Mouse (Mus musculus): ENCODE data around the gene Napsa. TPM values are rescaled to one million over a fixed set of nuclear protein-coding genes. Genes with fewer than 3 reads are reported as not detected.

The Napsa gene
- polyA plus RNA-seq, 1 experiment: 5.3 TPM

GRCm38 (mm10) chr7:44596051-44596450 is 23.9 kb downstream of the Napsa start:
- no peak for DNase-seq (ENCODE audit: low spot score)

GRCm38 (mm10) chr7:44596996-44597538 is 24.9 kb downstream of the Napsa start:
- no peak for DNase-seq (ENCODE audit: low spot score)

GRCm38 (mm10) chr7:44597666-44598065 is 25.5 kb downstream of the Napsa start:
- DNase-seq (ENCODE audit: low spot score): no peak

GRCm38 (mm10) chr7:44598336-44598735 is 26.2 kb downstream of the Napsa start:
- DNase-seq (ENCODE audit: low spot score): no peak

GRCm38 (mm10) chr7:44600691-44601262 is 28.6 kb downstream of the Napsa start:
- DNase-seq (ENCODE audit: low spot score): no peak

- no peak for DNase-seq (ENCODE audit: low spot score)
Measured at GRCm38 (mm10) chr7:44601646-44602045, 29.5 kb downstream of the Napsa start.

- DNase-seq (ENCODE audit: low spot score): no peak
Measured at GRCm38 (mm10) chr7:44602443-44602842, 30.3 kb downstream of the Napsa start.

GRCm38 (mm10) chr7:44603186-44603855 is 31.1 kb downstream of the Napsa start:
- DNase-seq (ENCODE audit: low spot score): no peak

- DNase-seq (ENCODE audit: low spot score): no peak
Measured at GRCm38 (mm10) chr7:44604139-44604606, 32.0 kb downstream of the Napsa start.

GRCm38 (mm10) chr7:44604619-44605018 is 32.4 kb downstream of the Napsa start:
- DNase-seq (ENCODE audit: low spot score): no peak

- DNase-seq (ENCODE audit: low spot score): no peak
Measured at GRCm38 (mm10) chr7:44605436-44605835, 33.3 kb downstream of the Napsa start.

- no peak for DNase-seq (ENCODE audit: low spot score)
Measured at GRCm38 (mm10) chr7:44606171-44606901, 34.2 kb downstream of the Napsa start.

GRCm38 (mm10) chr7:44612192-44612591 is 40.0 kb downstream of the Napsa start:
- DNase-seq (ENCODE audit: low spot score): no peak

GRCm38 (mm10) chr7:44614041-44614688 is 42.0 kb downstream of the Napsa start:
- DNase-seq (ENCODE audit: low spot score): no peak

- DNase-seq (ENCODE audit: low spot score): no peak
Measured at GRCm38 (mm10) chr7:44615309-44615708, 43.1 kb downstream of the Napsa start.

GRCm38 (mm10) chr7:44615987-44616386 is 43.8 kb downstream of the Napsa start:
- DNase-seq (ENCODE audit: low spot score): no peak

GRCm38 (mm10) chr7:44617059-44617458 is 44.9 kb downstream of the Napsa start:
- DNase-seq (ENCODE audit: low spot score): no peak

GRCm38 (mm10) chr7:44623714-44624542 is 51.7 kb downstream of the Napsa start:
- no peak for DNase-seq (ENCODE audit: low spot score)

GRCm38 (mm10) chr7:44624543-44624826 is 52.3 kb downstream of the Napsa start:
- DNase-seq (ENCODE audit: low spot score): no peak

GRCm38 (mm10) chr7:44624828-44625227 is 52.6 kb downstream of the Napsa start:
- no peak for DNase-seq (ENCODE audit: low spot score)

Data from urinary bladder, adult 2 months (tissue).